ENCODE assay signal across 26 mouse cellular contexts in genomic region chr14:22666437-22666836, GRCm38 (mm10).
DNase-seq lines count a peak whose midpoint lies in the region; ATAC-seq and TF ChIP-seq lines count a peak whose summit lies in the region.
"Had no signal": no experiment of that assay in that cellular context is flagged by ENCODE, and none has a peak within 500 bp of the region (broad histone marks: within the 10 kb centered on the region; RNA-seq: fewer than 3 reads in every experiment).

No protein-coding gene starts in this region.

- no peak for TF ChIP-seq CTCF in heart, postnatal 0 days (IDR thresholded peaks at IDR 0.05; ENCODE audit: low read depth)

- H3K9me3 ChIP-seq in heart, postnatal 0 days (replicated peaks; ENCODE audit: control insufficient read depth, low read length), result no peaks in the 10 kb centered on the region
- H3K9me3 ChIP-seq in heart, embryonic 12.5 days (replicated peaks), result no peaks in the 10 kb centered on the region
- H3K9me3 ChIP-seq: embryonic facial prominence, embryonic 10.5 days; embryonic facial prominence, embryonic 13.5 days; forebrain, embryonic 12.5 days; forebrain, embryonic 15.5 days; heart, embryonic 15.5 days had no signal

- no peak overlapping the region for H3K4me2 ChIP-seq in heart, postnatal 0 days (ENCODE audit: low read depth, low read length)
- no peak overlapping the region for H3K4me2 ChIP-seq in heart, embryonic 12.5 days
- H3K4me2 ChIP-seq: embryonic facial prominence, embryonic 13.5 days; forebrain, embryonic 12.5 days; forebrain, embryonic 15.5 days; heart, embryonic 15.5 days; hindbrain, embryonic 14.5 days had no signal

- H3K4me1 ChIP-seq in heart, postnatal 0 days (ENCODE audit: control insufficient read depth, insufficient read depth), result peaks cover 7% of the 10 kb centered on the region; the same call in 1 of the 2 replicates
- H3K4me1 ChIP-seq in heart, embryonic 12.5 days (replicated peaks), result peaks cover 38% of the 10 kb centered on the region
- H3K4me1 ChIP-seq: forebrain, embryonic 12.5 days; forebrain, embryonic 15.5 days had no signal

- H3K36me3 ChIP-seq in heart, postnatal 0 days (replicated peaks; ENCODE audit: control insufficient read depth, insufficient read depth, low read length), result no peaks in the 10 kb centered on the region
- no peaks in the 10 kb centered on the region for H3K36me3 ChIP-seq in heart, embryonic 12.5 days
- H3K36me3 ChIP-seq: embryonic facial prominence, embryonic 10.5 days; embryonic facial prominence, embryonic 13.5 days; forebrain, embryonic 12.5 days; forebrain, embryonic 15.5 days; heart, embryonic 15.5 days had no signal

- TF ChIP-seq EP300 in heart, postnatal 0 days (IDR thresholded peaks at IDR 0.05; ENCODE audit: low read depth), result 0 out of 2 replicates have a peak, but pooled peaks have one; percentile 63

- peak; percentile 77; the same call in 1 of the 2 replicates for ATAC-seq in heart, postnatal 0 days (ENCODE audit: insufficient read depth, low read depth)
- no peak for ATAC-seq in heart, embryonic 12.5 days (ENCODE audit: insufficient number of reproducible peaks, low FRiP score)
- ATAC-seq: activated CD4-positive, CD25-positive, alpha-beta regulatory T cell, adult 4 months; forebrain, embryonic 15.5 days; hindbrain, postnatal 0 days; intestine, postnatal 0 days had no signal

- H3K9ac ChIP-seq in heart, postnatal 0 days (replicated peaks; ENCODE audit: low read depth, low read length), result no peak overlapping the region
- no peak overlapping the region for H3K9ac ChIP-seq in heart, embryonic 12.5 days
- H3K9ac ChIP-seq: embryonic facial prominence, embryonic 13.5 days; forebrain, embryonic 12.5 days; forebrain, embryonic 15.5 days; heart, embryonic 15.5 days; hindbrain, embryonic 14.5 days had no signal

- no peak overlapping the region for H3K27ac ChIP-seq in heart, postnatal 0 days (ENCODE audit: low read depth)
- no peak overlapping the region for H3K27ac ChIP-seq in heart, embryonic 12.5 days (ENCODE audit: poor library complexity, severe bottlenecking)
- H3K27ac ChIP-seq: embryonic facial prominence, embryonic 10.5 days; embryonic facial prominence, embryonic 13.5 days; forebrain, embryonic 12.5 days; forebrain, embryonic 15.5 days; heart, embryonic 15.5 days; hindbrain, embryonic 14.5 days; hindbrain, postnatal 0 days had no signal

- no peak overlapping the region for H3K4me3 ChIP-seq in heart, postnatal 0 days (ENCODE audit: low read depth, low read length)
- no peak overlapping the region for H3K4me3 ChIP-seq in heart, embryonic 12.5 days
- H3K4me3 ChIP-seq: embryonic facial prominence, embryonic 10.5 days; embryonic facial prominence, embryonic 13.5 days; erythroblast, embryonic 14.5 days; forebrain, embryonic 12.5 days; forebrain, embryonic 15.5 days; heart, embryonic 15.5 days had no signal

- peak; percentile 56 for DNase-seq in gastrocnemius, adult 18-20 months (ENCODE audit: low spot score)
- DNase-seq in gastrocnemius, postnatal 4 days (ENCODE audit: low spot score in 2 of 2), result no peak
- peak; percentile 46 for DNase-seq in heart, adult 11 months
- no peak for DNase-seq in heart, postnatal 25 days (ENCODE audit: low spot score)
- DNase-seq in heart, postnatal 0 days (ENCODE audit: low spot score), result peak; percentile 37
- DNase-seq in skeletal muscle tissue, adult 2 months (ENCODE audit: low read depth, low spot score), result peak; percentile 55
- DNase-seq: adrenal gland, adult 8-10 months; adrenal gland, postnatal 25 days; cerebellum, adult 11-12 months; cerebellum, adult 8-10 months; cerebellum, postnatal 10 days; cerebellum, postnatal 36 days; embryo, embryonic 11 days; heart, postnatal 4 days; kidney, adult 2 months had no signal

- peaks cover 60% of the 10 kb centered on the region for H3K27me3 ChIP-seq in heart, postnatal 0 days (ENCODE audit: control insufficient read depth, insufficient read depth, low read length)
- peaks cover 40% of the 10 kb centered on the region for H3K27me3 ChIP-seq in heart, embryonic 12.5 days (replicated peaks)
- H3K27me3 ChIP-seq: embryonic facial prominence, embryonic 13.5 days; forebrain, embryonic 15.5 days had no signal

- WGBS in heart, postnatal 0 days, result 37% methylated on average over 3 of the region's 3 CpGs
- WGBS in heart, embryonic 12.5 days, result 35% methylated on average over 3 of the region's 3 CpGs

- intact Hi-C loops in heart, postnatal 25 days (cut with DNase I), result no loop called here

Comparison
In these comparisons a context has a peak if more than half of its experiments do, and no peak if none do; other contexts are left out.
1. DNase-seq: peak in gastrocnemius, adult 18-20 months (single experiment), heart, adult 11 months (single experiment), heart, postnatal 0 days (single experiment) and skeletal muscle tissue, adult 2 months (single experiment); none in gastrocnemius, postnatal 4 days (0 of 2) and heart, postnatal 25 days (single experiment).